In genomic region chr6:137649068-137649480, GRCm38 (mm10) we compare ENCODE assay signal across 8 mouse cellular contexts. TPM values are rescaled to one million over a fixed set of nuclear protein-coding genes. Genes with fewer than 3 reads are reported as not detected.
A peak's percentile ranks its signal among the peaks of the same experiment; 100 is the strongest.
DNase-seq lines count a peak whose midpoint lies in the region; ATAC-seq and TF ChIP-seq lines count a peak whose summit lies in the region.

No protein-coding gene starts in this region.

- peak; percentile 90 for ATAC-seq in hindbrain, embryonic 12.5 days (ENCODE audit: low FRiP score)

- peak overlapping the region; percentile 81 to 87 for H3K4me3 ChIP-seq in ES-E14 (ENCODE audit: insufficient read depth in 1 of 2, low read depth in 1 of 2, low read length in 2 of 2, poor library complexity in 1 of 2, severe bottlenecking in 1 of 2)
- H3K4me3 ChIP-seq in hindbrain, embryonic 12.5 days = peak overlapping the region; percentile 80

- WGBS in hindbrain, embryonic 12.5 days = under 1% methylated on average over 51 of the region's 51 CpGs

- H3K4me1 ChIP-seq in ES-E14 (ENCODE audit: control insufficient read depth in 2 of 2, insufficient read depth in 2 of 2, low read length in 2 of 2, poor library complexity in 1 of 2) = peaks cover 0 to 2% of the 10 kb centered on the region in 2 experiments; a peak in 1 of 4 replicates
- H3K4me1 ChIP-seq in hindbrain, embryonic 12.5 days = peaks cover 11% of the 10 kb centered on the region

- in situ Hi-C loops in ES-E14 (cut with MboI; ENCODE audit: low sequenced_read_pairs in 2 of 2, unreplicated experiment in 2 of 2) = no loop called here

- H3K27me3 ChIP-seq in hindbrain, embryonic 12.5 days = peaks cover 9% of the 10 kb centered on the region; the same call in 1 of the 2 replicates

- H3K9ac ChIP-seq in ES-E14 (ENCODE audit: insufficient read depth, low read depth, low read length, poor library complexity, severe bottlenecking) = peak overlapping the region; percentile 76
- H3K9ac ChIP-seq in hindbrain, embryonic 12.5 days = peak overlapping the region; percentile 74

- H3K9me3 ChIP-seq in ES-E14 (ENCODE audit: control insufficient read depth, insufficient read depth, low read depth, low read length) = no peaks in the 10 kb centered on the region
- H3K9me3 ChIP-seq in hindbrain, embryonic 12.5 days (replicated peaks) = no peaks in the 10 kb centered on the region

- no peak overlapping the region for H3K27ac ChIP-seq in ES-E14 (ENCODE audit: insufficient read depth, low read depth, low read length, poor library complexity, severe bottlenecking)
- no peak overlapping the region for H3K27ac ChIP-seq in hindbrain, embryonic 12.5 days

- no peaks in the 10 kb centered on the region for H3K36me3 ChIP-seq in ES-E14 (ENCODE audit: control insufficient read depth, insufficient read depth, low read length, poor library complexity, severe bottlenecking)
- H3K36me3 ChIP-seq in hindbrain, embryonic 12.5 days = no peaks in the 10 kb centered on the region

- H3K4me2 ChIP-seq in hindbrain, embryonic 12.5 days (replicated peaks) = peak overlapping the region; percentile 91

- peak; percentile 66 for DNase-seq in ES-E14 (ENCODE audit: low read depth, low spot score)
- peak; percentile 87 for DNase-seq in cerebellum, adult 9-10 months
- DNase-seq in frontal cortex, postnatal 14 days (ENCODE audit: low spot score in 2 of 2) = peak; percentile 71 to 79
- DNase-seq in layer of hippocampus, postnatal 25 days (ENCODE audit: extremely low spot score in 1 of 2, low spot score in 1 of 2) = peak; percentile 69 to 78
- peak; percentile 86 for DNase-seq in lung, postnatal 10 days
- DNase-seq in retina, adult 2 months (ENCODE audit: low read depth, low spot score) = peak; percentile 79
- peak; percentile 49 for DNase-seq in thymus, postnatal 25 days

TF ChIP-seq in ES-E14, 5 proteins besides CTCF, POLR2A, EP300 and RAD21:
- TF ChIP-seq HCFC1 (IDR thresholded peaks at IDR 0.05; ENCODE audit: borderline replicate concordance, insufficient read depth, low read length) = no peak
- no peak for TF ChIP-seq CHD2 (IDR thresholded peaks at IDR 0.05; ENCODE audit: low read depth, low read length)
- no peak for TF ChIP-seq ZC3H11A (IDR thresholded peaks at IDR 0.05; ENCODE audit: borderline replicate concordance, low read depth, low read length)
- TF ChIP-seq ZNF384 (IDR thresholded peaks at IDR 0.05; ENCODE audit: low read depth, low read length) = no peak
- no peak for TF ChIP-seq MAFK (IDR thresholded peaks at IDR 0.05; ENCODE audit: insufficient read depth, low read depth, low read length)

RNA-seq across cellular contexts. Expression of gene Eps8, which starts 5.6 kb away (rescaled TPM):
- 15.0 and 17.0 TPM in 2 replicates for total RNA-seq in ES-E14 (2012; rRNA removed)
- polyA plus RNA-seq in hindbrain, embryonic 12.5 days (2016; fragmentation: Nextera tagmentation; extraction: Ambion mirVana) = 11.9 and 13.6 TPM in 2 replicates
- 10 to 100 TPM; 47.7 to 49.5 TPM for total RNA-seq in layer of hippocampus, postnatal 25 days (2021)
